Mouse (Mus musculus) midbrain, embryonic 16.5 days (tissue): ENCODE data around the gene Eloa. TPM values are rescaled to one million over a fixed set of nuclear protein-coding genes. Genes with fewer than 3 reads are reported as not detected.
A peak's percentile ranks its signal among the peaks of the same experiment; 100 is the strongest.
"Not testable (repeated sequence)": the region's sequence is repeated elsewhere in the genome, so short reads cannot be mapped to it uniquely, and the experiment has no call there.

Experiments used
- ATAC-seq: fragments of 200-750 bp; cut with Nextera tagmentation; 2 replicates; pipeline ENCODE4 v1.8.0; 2017; ENCODE audit warnings: moderate TSS enrichment
- H3K27ac ChIP-seq: fragments of 300-500 bp; sonication (generic); 2 replicates; pipeline ENCODE4 v1.5.1; 2014; ENCODE audit warnings: mild to moderate bottlenecking, low read length, mixed read lengths
- H3K27me3 ChIP-seq: fragments of 300-500 bp; sonication (generic); 2 replicates; pipeline ENCODE4 v1.6.1; 2014; ENCODE audit warnings: low read depth, low read length, mixed read lengths; ENCODE audit not compliant: control insufficient read depth, insufficient read depth
- H3K36me3 ChIP-seq: fragments of 300-500 bp; sonication (generic); 2 replicates; pipeline ENCODE4 v1.6.1; 2014; ENCODE audit warnings: mild to moderate bottlenecking, low read length, moderate library complexity, mixed read lengths; ENCODE audit not compliant: control insufficient read depth, insufficient read depth
- H3K4me1 ChIP-seq: fragments of 300-500 bp; sonication (generic); 2 replicates; pipeline ENCODE4 v1.6.1; 2014; ENCODE audit warnings: mild to moderate bottlenecking, low read length, mixed read lengths; ENCODE audit not compliant: control insufficient read depth, insufficient read depth
- H3K4me2 ChIP-seq: fragments of 300-500 bp; sonication (generic); 2 replicates; pipeline ENCODE4 v1.6.1; 2014; ENCODE audit warnings: mild to moderate bottlenecking, low read length, mixed read lengths
- H3K4me3 ChIP-seq: fragments of 300-500 bp; sonication (generic); 2 replicates; pipeline ENCODE4 v1.5.1; 2014; ENCODE audit warnings: low read depth, mild to moderate bottlenecking, low read length, moderate library complexity, mixed read lengths
- H3K9ac ChIP-seq: fragments of 300-500 bp; sonication (generic); 2 replicates; pipeline ENCODE4 v1.6.1; 2014; ENCODE audit warnings: low read depth, low read length, mixed read lengths
- H3K9me3 ChIP-seq: fragments of 300-500 bp; sonication (generic); replicated peaks from 2 replicates; pipeline ENCODE4 v1.6.1; 2014; ENCODE audit warnings: mild to moderate bottlenecking, low read length, mixed read lengths; ENCODE audit not compliant: control insufficient read depth, poor library complexity, severe bottlenecking
- WGBS: fragments of 180-500 bp; shearing (Covaris S2); extraction: QIAGEN DNeasy Blood & Tissue Kit; methylation state at CpG from one replicate; pipeline ENCODE4 v1.1.7; 2014; 5-methylcytosine and 5-hydroxymethylcytosine counted together
- polyA plus RNA-seq: library from polyadenylated mRNA; unstranded; fragments of >200 nt; fragmentation: Nextera tagmentation; extraction: Ambion mirVana; gene quantifications from 2 replicates; pipeline ENCODE4 v1.2.1, GENCODE M21; 2015

Gene Eloa
- polyA plus RNA-seq, 1 experiment from 2014 or later = 26.7 TPM

DNA sequence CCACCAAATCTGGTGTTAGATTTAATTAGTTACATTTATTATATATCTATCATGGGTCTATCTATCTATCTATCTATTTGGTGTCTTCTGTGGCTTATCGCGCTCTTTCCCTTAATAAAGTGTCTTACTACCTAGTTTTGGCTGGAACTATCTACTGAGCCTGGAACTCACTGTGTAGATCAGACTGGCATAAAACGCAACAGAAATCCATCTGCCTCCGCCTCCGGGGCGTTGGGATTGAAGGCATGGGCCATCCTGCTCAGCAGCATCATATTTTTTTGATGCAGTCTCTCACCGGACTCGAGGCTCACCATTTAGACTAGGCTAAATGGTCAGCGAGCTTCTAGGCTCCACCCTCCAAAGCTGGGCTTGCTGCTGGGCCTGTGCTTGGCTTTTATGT, 33.8 kb downstream of the Eloa start:
- Histone ChIP-seq H3K4me1 (peaks cover 18% of the 10 kb centered on the region), H3K27me3 (no peaks in the 10 kb centered on the region), H3K9me3 (no peaks in the 10 kb centered on the region), H3K4me3 (peak overlapping the region; percentile 94), H3K27ac (peak overlapping the region; percentile 88), H3K9ac (peak overlapping the region; percentile 92), H3K4me2 (peak overlapping the region; percentile 76), H3K36me3 (peaks cover 13% of the 10 kb centered on the region; the same call in 1 of the 2 replicates)
- 73% methylated on average over 9 of the region's 9 CpGs for WGBS
- no peak for ATAC-seq

- H3K4me1 ChIP-seq = peaks cover 18% of the 10 kb centered on the region
- peak within 1 kb of the TSS; percentile 94 for H3K4me3 ChIP-seq
- ATAC-seq = peak; percentile 96
- 0% methylated on average over 70 of the region's 81 CpGs for WGBS
- peak within 1 kb of the TSS; percentile 92 for H3K9ac ChIP-seq
- H3K4me2 ChIP-seq = peak within 1 kb of the TSS; percentile 76
- H3K9me3 ChIP-seq = no peaks in the 10 kb centered on the region
- no peaks in the 10 kb centered on the region for H3K27me3 ChIP-seq
- peak within 1 kb of the TSS; percentile 88 for H3K27ac ChIP-seq
- peaks cover 13% of the 10 kb centered on the region; the same call in 1 of the 2 replicates for H3K36me3 ChIP-seq
Measured at GRCm38 (mm10) chr4:135986943-135987710, 34.4 kb downstream of the Eloa start, which contains the start of gene Pithd1. Pithd1 (minus strand) TSS chr4:135987264.

- Histone ChIP-seq H3K27me3 (no peaks in the 10 kb centered on the region), H3K9me3 (no peaks in the 10 kb centered on the region), H3K9ac (peak overlapping the region; percentile 92), H3K4me2 (peak overlapping the region; percentile 76), H3K4me3 (peak overlapping the region; percentile 94), H3K36me3 (peaks cover 13% of the 10 kb centered on the region; the same call in 1 of the 2 replicates), H3K4me1 (peaks cover 18% of the 10 kb centered on the region), H3K27ac (peak overlapping the region; percentile 88)
- no peak for ATAC-seq
- 5% methylated on average over 23 of the region's 23 CpGs for WGBS
Measured at GRCm38 (mm10) chr4:135986301-135986942, 35.1 kb downstream of the Eloa start.

- Histone ChIP-seq H3K9me3 (no peaks in the 10 kb centered on the region), H3K36me3 (peaks cover 13% of the 10 kb centered on the region; the same call in 1 of the 2 replicates), H3K4me1 (peaks cover 18% of the 10 kb centered on the region), H3K27me3 (no peaks in the 10 kb centered on the region), H3K27ac (no peak overlapping the region), H3K4me3 (peak overlapping the region; percentile 94), H3K9ac (peak overlapping the region; percentile 92), H3K4me2 (peak overlapping the region; percentile 76)
- WGBS = 93% methylated on average over 7 of the region's 7 CpGs
- no peak for ATAC-seq
Measured at GRCm38 (mm10) chr4:135985769-135986168, 35.8 kb downstream of the Eloa start.

DNA sequence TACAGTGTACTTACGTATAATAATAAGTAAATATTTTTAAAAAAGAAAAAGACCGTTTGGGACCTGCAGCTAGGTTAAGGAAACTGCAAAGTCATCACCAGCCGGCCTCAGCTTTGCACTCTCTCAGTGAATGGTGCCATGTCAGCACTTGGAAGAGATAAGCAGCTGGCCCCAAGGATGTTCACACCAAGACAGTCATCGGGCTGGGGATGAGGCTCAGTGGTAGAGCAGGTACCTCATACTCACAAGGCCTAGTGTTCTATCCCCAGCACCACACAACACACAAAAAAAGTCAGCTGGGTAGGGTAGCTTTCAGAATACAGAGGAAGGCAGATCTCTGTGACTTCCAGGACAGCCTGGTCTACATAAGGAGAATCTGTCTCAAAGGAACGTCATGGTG, 36.4 kb downstream of the Eloa start:
- Histone ChIP-seq H3K36me3 (peaks cover 13% of the 10 kb centered on the region; the same call in 1 of the 2 replicates), H3K27me3 (no peaks in the 10 kb centered on the region), H3K9me3 (no peaks in the 10 kb centered on the region), H3K4me1 (peaks cover 18% of the 10 kb centered on the region), H3K27ac (no peak overlapping the region), H3K9ac (no peak overlapping the region), H3K4me2 (no peak overlapping the region), H3K4me3 (no peak overlapping the region)
- 94% methylated on average over 5 of the region's 5 CpGs for WGBS
- no peak for ATAC-seq

- H3K4me3 ChIP-seq = no peak overlapping the region
- ATAC-seq = no peak
- no peak overlapping the region for H3K4me2 ChIP-seq
- no peak overlapping the region for H3K9ac ChIP-seq
- no peak overlapping the region for H3K27ac ChIP-seq
- H3K9me3 ChIP-seq = no peaks in the 10 kb centered on the region
- 88% methylated on average over 5 of the region's 5 CpGs for WGBS
- H3K4me1 ChIP-seq = peaks cover 18% of the 10 kb centered on the region
- peaks cover 13% of the 10 kb centered on the region; the same call in 1 of the 2 replicates for H3K36me3 ChIP-seq
- H3K27me3 ChIP-seq = no peaks in the 10 kb centered on the region
Measured at GRCm38 (mm10) chr4:135984556-135984955, 37.0 kb downstream of the Eloa start.

DNA sequence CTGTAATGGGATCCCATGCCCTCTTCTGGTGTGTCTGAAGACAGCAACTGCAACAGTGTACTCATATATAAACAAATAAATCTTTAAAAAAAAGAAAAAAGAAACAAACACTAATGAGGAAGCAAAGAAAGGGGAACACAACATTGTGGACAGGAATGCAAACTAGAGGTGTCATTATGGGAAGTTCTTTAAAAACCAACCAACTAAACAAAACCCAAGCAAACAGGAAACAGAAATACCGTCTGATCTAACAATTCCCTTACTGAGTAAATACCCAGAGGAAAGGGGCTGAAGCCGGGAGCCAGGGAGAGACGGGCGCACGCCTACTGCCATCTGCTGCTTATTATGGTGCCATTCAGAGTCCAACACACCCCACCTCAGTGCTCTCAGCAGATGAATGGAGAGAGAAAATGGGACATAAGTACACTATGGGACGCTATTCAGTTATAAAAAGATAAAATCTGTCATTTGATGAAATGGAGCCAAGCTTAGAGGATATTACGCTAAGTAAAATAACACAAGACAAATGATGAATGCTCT, 40.0 kb downstream of the Eloa start:
- H3K9ac ChIP-seq = no peak overlapping the region
- H3K27me3 ChIP-seq = no peaks in the 10 kb centered on the region
- H3K4me1 ChIP-seq = peaks cover 13% of the 10 kb centered on the region
- H3K4me3 ChIP-seq = no peak overlapping the region
- H3K27ac ChIP-seq = no peak overlapping the region
- H3K4me2 ChIP-seq = no peak overlapping the region
- H3K36me3 ChIP-seq = peaks cover 20% of the 10 kb centered on the region
- 84% methylated on average over 7 of the region's 7 CpGs for WGBS
- no peaks in the 10 kb centered on the region for H3K9me3 ChIP-seq
- no peak for ATAC-seq

DNA sequence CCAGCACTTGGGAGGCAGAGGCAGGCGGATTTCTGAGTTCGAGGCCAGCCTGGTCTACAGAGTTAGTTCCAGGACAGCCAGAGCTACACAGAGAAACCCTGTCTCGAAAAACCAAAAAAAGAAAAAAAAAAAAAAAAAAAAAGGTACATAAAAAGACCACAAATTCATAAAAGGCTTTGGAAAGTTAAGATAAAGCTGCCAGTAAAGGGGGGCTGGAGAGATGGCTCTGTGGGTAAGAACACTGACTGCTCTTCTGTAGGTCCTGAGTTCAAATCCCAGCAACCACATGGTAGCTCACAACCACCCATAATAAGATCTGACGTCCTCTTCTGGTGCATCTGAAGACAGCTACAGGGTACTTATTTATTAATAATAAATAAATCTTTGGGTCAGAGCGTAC, 41.3 kb downstream of the Eloa start:
- H3K4me1 ChIP-seq, H3K27me3 ChIP-seq, H3K27ac ChIP-seq, ATAC-seq, H3K4me2 ChIP-seq, H3K9me3 ChIP-seq, H3K9ac ChIP-seq, H3K4me3 ChIP-seq: not testable (repeated sequence)
- H3K36me3 ChIP-seq = peaks cover 23% of the 10 kb centered on the region
- 97% methylated on average over 4 of the region's 5 CpGs for WGBS

DNA sequence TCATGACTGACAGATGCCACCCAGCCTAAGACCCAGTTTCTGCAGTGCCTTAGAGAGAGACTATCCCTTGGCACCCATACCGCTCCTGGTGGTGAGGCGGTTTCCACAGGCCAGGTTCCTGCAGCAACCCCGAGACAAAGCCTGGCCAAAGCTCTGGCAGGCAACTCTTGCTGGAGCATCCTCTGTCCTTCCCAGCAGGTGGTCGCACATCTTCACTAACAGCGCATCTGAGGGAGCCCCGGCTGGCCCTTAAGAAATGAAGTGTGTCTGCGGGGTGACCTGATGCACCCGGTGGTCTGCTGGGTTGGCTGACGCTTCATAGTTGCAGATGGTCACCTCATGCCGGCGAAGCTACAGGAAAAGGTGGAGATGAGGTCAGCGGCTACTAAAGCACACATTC, 45.4 kb downstream of the Eloa start:
- no peak overlapping the region for H3K9ac ChIP-seq
- no peak for ATAC-seq
- no peaks in the 10 kb centered on the region for H3K27me3 ChIP-seq
- no peaks in the 10 kb centered on the region for H3K9me3 ChIP-seq
- H3K4me2 ChIP-seq = no peak overlapping the region
- WGBS = 95% methylated on average over 12 of the region's 12 CpGs
- peaks cover 12% of the 10 kb centered on the region for H3K36me3 ChIP-seq
- no peak overlapping the region for H3K4me3 ChIP-seq
- H3K4me1 ChIP-seq = peaks cover 8% of the 10 kb centered on the region
- no peak overlapping the region for H3K27ac ChIP-seq
